Mouse (Mus musculus): ENCODE results near the gene Ttk.

The Ttk gene

DNA sequence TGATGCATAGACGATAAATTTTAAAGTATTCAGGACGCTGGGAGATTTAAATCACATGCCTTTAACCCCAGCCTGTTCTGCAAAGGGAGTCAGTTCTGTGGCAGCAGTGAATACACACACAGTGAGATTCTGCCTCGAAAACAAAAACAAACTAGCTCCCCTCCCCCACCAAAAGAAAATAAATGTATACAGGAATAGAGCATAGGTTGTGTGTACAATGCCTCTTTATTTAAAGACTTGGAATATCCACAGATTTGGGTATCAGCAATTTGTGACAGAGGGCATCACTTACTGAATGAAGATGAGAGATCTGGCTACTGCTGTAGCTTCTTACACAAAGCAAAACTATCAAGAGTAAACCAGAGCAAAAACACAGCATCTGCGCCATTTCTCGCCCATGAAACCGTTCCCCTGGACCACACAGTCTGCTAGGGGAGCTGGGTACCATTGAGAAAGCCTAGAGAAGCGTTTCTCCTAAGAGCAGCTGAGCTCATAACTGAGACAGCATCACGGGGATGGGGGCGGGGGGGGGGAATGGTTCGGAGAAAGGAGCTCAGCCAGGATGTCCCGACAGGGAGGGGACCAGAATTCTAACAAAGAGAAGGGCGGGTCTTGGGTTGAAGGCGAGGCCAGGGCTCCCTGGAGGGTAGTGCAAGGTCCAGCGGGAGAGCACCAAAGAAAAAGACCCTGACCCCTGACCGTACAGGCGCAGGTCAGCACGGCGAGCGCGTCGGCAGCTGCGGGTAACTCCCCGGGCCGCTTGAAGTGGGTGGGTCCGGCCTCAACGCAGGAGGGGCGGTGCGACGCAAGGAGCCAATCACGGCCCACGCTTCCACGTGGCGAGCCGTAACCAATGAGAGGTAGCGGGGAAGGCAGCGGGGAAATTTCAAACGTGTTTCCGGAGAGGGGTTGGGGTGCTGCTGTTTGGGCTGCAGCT, at the start of gene Ttk:
TSS of gene Ttk (plus strand) at position 879 of the 937 bp plus-strand sequence.
- DNase-seq (ENCODE audit: low spot score in 2 of 2): peak; percentile 85 to 93

DNA sequence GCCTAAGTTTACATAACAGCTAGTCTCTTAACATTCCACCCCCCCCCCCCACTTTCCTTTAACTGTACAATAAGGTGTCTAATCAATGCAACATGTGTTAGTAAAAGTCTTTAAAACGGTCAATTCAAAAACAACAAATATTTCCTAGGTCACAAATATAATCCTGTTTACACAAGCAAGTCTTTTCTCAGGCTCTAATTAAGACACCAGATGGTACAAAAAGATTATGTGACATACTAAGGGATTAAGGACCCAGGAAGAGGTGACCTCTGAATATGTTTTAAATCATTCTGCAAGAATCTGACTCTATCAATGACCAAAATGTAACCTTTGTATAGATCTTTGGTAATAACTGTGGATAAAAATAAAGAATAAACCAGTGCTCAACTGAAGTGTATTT, 49.0 kb upstream of the Ttk start:
- no peak for DNase-seq (ENCODE audit: low spot score in 2 of 2)

DNA sequence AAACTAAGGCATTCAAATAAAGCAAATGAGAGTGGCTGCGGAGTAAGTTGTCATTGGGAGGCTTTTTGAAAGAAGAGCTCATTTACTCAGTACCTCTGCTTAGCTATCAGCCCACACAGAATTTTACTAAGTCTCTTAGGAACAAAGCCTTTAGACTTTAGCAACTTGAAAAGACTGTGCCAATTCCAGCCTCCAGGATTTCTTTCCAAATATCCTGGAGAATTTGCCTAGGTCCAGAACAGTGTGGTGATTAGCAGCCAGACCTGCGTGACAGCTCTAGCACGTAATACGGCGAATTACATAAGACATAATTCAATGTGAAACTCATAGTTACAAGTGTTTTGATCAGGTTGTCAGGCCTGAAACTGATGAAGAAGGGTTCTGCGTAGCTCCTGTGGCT, 45.2 kb upstream of the Ttk start:
- no peak for DNase-seq (ENCODE audit: low spot score in 2 of 2)

DNA sequence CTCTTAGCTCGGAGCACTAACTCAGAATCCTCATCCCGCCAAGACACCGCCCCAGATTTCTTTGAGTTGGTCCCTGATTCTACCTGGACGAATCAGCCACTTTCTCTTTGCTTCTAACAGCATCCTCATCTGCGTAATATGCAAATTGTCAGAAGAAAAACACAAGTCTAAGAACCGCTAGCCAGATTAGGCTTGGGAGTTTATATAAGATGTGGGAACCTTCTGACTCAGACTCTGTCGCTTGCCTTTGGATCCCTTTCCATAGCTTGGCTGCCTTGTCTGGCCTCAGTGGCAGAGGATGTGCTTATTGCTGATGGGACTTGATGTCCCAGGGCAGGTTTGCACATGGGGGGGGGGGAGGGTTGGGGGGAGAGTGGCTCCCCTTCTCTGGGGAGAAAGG, 37.6 kb upstream of the Ttk start:
- DNase-seq (ENCODE audit: low spot score in 2 of 2): no peak

DNA sequence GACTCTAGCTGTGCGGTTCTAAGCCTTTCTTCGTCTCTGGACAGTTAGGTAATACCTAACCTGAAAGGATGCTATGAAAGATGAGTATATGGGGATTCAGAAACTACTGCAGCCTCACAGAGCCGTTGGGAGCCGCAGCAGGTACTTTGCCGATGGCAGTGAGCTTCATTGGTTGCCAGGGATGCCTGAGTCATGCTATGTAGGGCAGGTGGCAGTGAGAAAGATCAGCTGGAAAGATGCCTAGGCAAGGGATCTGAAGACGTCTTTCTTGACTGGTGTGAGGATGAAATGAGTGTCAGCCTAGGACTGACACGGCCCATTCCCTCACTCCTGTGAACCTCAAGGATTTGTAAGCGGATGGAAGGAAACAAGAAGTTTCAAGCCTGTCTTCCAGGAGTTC, 36.6 kb upstream of the Ttk start:
- no peak for DNase-seq (ENCODE audit: low spot score in 2 of 2)

DNA sequence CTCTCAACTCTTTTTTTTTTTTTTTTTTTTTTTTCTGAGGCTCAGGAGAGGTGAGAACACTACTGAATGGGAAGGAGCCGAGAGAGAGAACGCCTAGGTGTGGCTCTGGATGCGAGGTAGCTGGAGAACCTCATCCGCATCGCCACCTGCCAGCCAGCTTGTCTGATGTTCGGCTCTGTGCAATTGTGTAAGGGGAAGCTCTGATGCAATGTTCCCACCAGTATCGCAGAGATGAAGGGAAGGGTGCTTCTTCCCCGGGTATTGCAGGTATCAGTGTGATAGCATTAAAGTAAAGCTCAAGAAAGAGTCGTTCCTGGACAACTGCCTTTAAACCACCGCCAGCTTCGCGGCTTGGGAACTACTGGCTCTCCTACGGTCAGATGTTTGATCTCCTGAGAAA, 30.1 kb upstream of the Ttk start:
- DNase-seq (ENCODE audit: low spot score in 2 of 2): no peak

DNA sequence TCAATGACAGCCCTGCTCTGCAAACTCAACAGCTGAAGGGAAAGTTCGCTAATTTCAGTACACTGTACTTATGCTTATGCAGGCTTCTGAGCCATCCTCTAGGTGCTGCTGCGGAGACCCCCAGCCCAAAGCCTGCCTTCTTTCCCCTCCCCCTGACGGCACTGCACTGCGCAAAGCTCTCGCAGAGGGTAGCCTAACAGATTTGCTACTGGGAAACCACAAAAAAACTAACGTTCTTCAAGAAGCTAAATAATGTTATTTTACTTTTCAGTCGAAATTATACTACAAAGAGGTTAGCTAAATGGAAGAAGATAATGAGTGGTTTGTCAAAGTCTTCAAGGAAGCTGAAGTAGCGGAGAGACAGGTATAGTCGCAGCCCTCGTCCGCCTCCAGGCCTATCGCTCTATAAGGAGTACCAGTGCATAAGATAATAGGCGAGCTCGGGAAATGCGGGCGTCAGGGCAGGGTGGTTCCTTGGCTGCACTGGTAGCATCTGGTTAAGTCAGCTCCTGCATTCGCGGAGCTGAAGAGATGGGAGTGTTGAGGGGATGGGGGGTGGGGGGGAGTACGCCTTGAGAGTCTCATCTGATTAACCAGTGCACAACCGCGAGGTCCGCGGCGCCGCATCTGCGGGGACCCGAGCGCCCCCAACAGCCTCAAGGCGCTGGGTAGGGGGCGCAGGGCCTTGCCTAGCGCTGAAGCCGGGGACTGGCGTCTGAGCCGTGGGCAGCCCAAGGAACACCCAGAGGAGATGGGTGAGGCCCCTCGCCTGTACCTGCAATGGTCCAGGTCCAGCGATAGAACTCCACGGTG, 29.1 kb upstream of the Ttk start:
- no peak for DNase-seq (ENCODE audit: low spot score in 2 of 2)

DNA sequence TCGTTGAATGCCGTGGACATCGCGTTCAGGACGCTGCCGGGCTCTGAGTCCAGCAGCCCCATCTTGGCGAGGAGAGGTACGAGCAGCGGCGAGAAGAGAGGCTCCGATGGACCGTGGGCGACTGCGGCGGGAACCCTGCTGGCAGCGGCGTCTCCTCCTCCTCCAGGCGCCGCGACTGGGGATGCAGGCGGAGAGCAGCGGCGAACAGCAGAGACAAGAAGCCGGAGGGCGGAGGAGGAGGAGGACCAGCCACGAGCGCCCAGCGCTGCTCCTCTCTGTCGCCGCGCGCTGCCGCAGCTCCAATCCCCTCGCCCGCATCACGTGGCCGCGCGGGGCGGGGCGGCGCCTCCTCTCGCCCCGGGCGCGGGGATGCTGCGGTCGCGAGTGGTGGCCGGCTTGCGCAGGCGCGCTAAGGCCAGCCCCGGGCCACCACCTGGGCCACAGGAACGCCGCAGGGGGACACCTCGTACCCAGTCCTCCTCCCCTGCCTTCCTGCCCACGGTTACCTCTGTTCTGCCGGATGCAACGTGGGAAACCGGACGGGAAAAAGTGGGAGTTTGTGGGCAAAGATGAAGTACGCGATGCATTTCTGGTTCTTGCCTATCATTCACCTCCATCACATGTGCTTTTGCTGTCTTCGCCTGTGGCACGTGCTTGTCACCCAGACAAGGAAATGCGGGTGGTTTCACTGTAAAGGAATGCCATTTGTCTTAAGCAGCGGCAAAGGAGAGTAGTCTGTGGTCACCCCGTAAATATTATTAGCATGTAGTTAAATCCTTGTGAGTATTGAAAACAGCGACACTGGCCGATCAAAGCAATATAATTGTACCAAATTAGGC, 28.3 kb upstream of the Ttk start, which contains the start of gene Elovl4:
TSS of gene Elovl4 (minus strand) at position 301 of the 839 bp plus-strand sequence.
- peak; percentile 5 to 31 for DNase-seq (ENCODE audit: low spot score in 2 of 2)

DNA sequence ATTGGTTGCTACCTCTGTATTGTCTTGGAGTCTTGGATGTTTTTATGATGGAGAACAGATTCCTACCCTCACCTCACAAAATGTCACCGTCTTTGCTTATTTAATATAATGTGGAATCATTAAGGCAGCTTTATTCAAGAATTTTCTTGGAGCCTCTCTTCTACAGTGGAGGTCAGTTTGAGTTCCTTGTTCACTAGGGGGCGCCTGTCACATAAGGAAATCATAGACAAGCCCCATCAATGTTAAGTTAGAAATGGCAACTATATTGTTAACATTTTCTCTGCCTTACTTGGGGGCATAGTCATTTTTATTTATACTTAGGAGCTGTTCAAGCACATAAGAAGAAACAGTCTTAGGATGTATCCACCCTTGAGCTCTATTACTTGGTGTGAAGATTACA, 26.9 kb upstream of the Ttk start:
- peak in 1 of 2 experiments; percentile 61 for DNase-seq (ENCODE audit: low spot score in 2 of 2)

DNA sequence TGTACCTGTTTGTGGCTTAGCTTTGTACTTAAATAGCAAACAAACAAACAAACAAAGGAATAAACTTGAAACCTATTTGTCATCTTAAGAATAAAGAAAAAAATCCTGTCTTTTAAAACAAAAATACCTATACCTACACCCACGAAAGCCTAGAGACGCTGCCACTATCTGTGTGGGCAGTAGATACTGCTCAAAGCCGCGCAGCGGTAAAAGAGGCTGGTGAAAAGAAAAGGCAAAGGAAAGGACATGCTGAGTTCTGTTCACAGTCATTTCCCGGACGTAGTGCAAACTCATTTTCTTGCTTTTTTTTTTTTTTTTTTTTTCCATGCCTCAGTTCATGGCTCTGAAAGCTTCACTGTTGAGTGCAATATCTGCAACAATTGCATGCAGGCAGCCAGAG, 15.3 kb upstream of the Ttk start:
- DNase-seq (ENCODE audit: low spot score in 2 of 2): no peak

DNA sequence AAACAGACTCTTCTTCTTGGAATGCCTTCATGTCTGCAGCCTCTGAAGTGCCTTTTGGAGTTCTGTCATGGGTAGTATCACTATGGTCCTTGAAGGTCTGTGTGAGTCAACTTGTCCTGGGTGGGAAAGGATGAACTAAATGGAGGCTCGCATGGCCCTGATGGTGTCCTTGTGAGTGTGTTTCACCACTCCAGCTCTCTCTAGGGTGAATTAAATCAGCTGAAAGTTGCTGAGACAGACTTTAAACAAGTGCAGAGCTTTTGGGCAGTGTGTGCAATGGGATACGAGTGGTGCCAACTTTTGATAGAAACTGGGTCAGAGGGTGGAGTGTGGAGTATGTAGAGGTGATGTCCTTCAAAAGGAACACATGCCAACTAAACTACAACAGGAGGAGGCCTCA, 13.5 kb upstream of the Ttk start:
- no peak for DNase-seq (ENCODE audit: low spot score in 2 of 2)

DNA sequence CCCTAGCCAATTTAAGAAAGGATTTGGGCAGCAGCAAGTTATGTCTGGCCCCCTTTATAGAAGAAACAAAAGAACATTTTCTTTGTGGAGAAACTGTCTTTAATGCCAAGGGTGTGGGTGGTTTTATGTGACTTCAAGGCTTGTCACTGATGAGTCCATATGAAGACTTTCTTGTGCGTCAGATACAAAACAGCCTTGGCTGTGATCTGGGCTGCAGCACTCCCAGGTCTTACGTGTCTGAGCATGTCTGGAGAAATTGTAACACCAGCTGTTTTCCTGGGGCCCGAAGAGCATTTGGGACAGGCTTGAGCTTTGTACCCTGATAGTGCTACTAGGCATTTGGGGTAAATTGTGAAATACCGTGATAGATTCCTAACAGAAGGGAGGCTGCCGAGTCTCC, 11.6 kb upstream of the Ttk start:
- DNase-seq (ENCODE audit: low spot score in 2 of 2): no peak

DNA sequence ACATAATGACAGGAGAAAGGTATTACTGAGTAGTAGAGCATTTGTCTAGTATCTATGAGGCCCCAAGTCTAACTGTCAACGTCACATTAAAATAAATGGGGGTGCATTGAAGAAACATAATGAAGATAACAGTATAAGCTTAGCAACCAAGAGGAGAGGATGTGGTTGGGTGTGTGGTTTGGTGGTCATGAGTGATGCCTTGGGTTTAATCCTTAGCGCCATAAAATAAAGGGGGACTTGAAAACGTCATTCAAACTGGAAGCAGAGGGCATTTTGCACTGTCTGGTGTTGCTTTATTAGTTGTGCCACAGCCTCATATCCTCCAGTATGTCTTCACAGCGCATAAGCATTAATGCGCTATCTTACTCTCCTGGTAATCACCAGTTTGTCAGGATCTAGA, 4.6 kb upstream of the Ttk start:
- DNase-seq (ENCODE audit: low spot score in 2 of 2): no peak

DNA sequence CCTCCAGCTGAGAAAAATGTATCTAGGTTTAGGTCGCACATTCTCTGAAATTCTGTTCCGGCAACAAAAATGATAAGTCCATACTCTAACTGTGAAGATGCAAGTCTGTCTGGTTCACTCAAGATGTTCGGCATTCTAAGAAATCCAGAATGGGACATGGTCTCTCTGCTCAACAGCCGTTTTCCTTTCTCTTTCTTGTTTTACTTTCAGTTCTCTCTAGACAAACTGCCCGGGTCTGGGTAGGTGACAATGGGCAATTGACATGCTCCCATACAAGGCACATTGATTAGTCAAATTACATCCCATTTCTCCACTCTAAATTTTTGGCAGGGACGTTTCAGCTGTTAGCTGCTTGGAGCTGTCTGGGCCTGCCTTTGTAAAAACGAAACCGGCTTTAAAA, 3.3 kb upstream of the Ttk start:
- no peak for DNase-seq (ENCODE audit: low spot score in 2 of 2)

DNA sequence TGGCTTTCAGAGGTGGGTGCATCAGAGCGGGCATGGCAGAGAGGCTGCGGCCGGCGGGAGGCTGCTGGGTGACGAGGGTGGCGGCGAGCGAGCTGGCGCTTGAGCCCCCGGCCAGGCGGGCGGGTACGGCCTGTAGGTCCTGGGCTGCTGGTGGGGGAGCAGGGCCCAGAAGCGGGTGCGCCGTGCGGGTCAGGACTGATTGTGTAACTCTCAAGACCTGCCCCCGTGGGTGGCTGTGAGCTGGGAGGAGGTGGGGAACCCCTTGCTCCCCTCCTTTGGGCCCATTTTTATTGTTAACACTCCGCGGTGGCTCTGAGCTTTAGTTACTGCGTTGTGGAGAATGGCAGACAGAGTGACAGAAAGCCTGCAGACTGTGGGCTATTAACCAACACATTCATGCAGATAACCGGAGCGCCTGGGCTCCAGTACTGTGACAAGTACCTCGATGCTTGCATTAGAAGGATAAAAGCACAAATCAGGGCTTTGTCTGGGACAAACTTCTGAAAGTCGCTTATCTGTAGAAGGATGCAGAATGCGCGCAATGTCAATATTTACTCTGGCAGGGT, 342 bp downstream of the Ttk start:
- no peak for DNase-seq (ENCODE audit: low spot score in 2 of 2)

DNA sequence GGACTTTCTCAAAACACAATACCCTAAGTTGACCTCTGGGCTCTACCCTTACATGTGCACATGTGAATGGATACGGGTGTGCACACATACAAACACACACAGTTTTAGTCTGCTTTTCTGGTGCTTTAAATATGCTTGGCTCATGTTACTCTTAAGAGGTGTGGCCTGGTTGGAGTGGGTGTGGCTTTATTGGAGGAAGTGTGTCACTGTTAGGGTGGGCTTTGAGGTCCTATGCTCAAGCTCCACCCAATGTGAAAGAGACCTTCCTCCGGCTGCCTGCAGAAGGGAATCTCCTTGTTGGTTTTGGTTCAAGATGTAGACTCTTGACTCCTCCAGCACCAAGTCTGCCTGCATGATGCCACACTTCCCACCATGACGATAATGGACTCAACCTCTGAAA, 18.0 kb downstream of the Ttk start:
- DNase-seq (ENCODE audit: low spot score in 2 of 2): no peak

DNA sequence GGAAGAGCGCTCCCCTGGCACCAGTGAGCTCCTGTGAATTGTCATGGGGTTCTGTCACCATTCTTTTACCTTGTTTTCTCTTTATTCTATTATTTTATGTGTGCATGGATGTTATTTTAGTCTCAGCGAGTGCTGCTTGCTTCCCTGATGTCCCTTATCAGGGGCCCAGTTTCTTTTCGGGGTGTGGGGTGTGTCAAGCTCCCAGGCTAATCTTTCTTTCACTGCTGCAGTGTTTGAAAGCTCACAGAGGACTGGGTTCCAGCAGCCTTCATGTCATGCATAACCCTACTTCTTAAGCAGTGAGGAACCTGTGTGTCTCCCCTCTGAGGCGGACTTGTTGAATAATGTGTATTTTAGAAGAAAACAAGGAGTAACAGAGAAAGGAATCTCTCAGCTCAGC, 30.7 kb downstream of the Ttk start:
- DNase-seq (ENCODE audit: low spot score in 2 of 2): no peak

DNA sequence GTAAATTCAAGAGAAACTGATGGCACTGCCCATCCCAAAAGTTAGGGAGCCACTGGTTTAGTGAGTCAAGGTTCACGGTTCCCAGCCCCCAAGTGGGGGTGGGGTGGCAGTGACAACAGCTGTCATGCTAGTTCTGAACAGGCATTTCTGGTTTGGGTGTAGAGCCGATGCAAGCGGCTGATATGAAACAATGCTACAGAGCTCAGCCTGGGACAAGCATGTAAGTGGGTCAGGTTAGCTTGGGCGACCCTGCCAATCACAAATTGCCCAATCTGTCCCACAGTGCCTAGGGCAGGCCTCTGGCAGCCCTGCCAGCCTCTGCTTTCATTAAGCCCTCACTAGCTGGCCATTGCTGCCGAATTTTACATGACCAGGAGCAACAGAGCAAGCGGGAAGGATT, 47.7 kb downstream of the Ttk start:
- DNase-seq (ENCODE audit: low spot score in 2 of 2): no peak

DNA sequence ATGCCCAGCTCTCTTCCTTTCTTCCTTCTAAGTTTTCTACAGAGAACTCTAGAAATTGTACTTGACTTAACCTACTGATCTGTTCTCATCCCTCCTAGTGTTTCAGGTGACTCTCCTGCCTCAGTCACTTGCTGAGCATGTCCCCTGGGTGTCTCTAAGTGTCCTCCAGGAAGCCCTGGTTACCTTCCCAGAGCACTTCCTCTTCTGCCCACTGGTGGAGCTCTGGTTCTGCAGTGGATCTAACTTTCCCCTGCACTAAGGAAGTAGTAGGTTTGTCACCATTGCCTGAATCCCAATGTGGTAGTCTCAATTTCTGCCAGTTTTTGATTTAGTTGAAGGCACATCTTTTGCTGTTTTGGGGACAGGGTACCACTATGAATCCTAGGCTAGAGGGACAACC, 51.7 kb downstream of the Ttk start:
- DNase-seq (ENCODE audit: low spot score in 2 of 2): no peak

DNA sequence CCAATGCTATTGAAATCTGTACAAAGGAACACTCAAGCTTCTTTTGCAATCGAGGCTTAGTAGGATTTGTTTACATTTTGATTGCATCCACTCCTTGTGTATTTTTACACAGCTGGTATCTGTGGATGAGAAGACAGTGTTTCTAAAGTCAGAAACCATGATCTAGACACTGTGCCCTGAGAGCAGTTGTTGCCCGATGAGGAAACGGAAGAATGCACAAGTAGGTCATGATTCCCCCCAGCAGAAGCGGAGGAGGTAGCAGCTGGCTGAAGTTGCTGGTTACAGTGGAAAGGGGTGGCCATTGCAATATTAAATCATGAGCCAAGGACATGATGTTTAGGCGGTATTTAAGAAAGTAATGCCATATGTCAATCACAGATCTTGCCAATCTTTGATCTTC, 53.7 kb downstream of the Ttk start:
- no peak for DNase-seq (ENCODE audit: low spot score in 2 of 2)

DNA sequence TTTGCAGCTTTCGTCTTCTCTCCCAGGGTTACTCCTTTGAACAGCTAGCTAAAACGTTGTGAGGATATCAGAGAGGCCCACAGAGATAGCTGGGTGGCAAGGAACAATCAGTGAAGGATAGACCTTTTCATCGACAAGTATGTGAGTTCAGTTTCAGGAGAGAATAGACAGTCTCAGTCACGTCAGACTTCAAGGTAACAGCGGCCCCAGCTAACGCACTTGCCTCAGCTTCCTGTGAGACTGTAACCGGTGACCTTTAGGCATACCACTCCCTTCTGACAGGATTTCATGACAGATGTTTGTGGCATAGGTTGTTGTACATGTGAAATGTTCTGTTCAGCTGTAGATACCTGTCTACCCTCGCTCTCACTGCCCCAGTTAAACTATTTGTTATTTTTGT, 58.6 kb downstream of the Ttk start:
- no peak for DNase-seq (ENCODE audit: low spot score in 2 of 2)

Data from spleen, postnatal 10 days (tissue).